Mouse (Mus musculus) gastrocnemius, postnatal 14 days (tissue): ENCODE measurements around the gene Enc1. TPM values are rescaled to one million over a fixed set of nuclear protein-coding genes. Genes with fewer than 3 reads are reported as not detected.

Source experiments
- DNase-seq: peaks from one replicate; pipeline ENCODE4 v3.0.0; 2021; ENCODE audit warnings: mixed read lengths
- intact Hi-C: fragments of 180-260 bp; cut with DNase I; formaldehyde crosslinking; loops from one replicate; pipeline ENCODE4 v1.15.1; 2025; ENCODE audit warnings: low total_unique reads
- long read RNA-seq, 2 experiments: library from polyadenylated mRNA; stranded (forward); transcript quantifications; one replicate each; pipeline ENCODE4 v2.0.0; 2021
- total RNA-seq, 2 experiments: library from RNA; stranded (reverse); gene quantifications; 2 replicates each; pipeline ENCODE4 v1.2.3; 2021

The Enc1 gene
- 1 to 10 TPM; 3.2 to 3.6 TPM for total RNA-seq
- long read RNA-seq, experiment 1, result 0 reads
- long read RNA-seq, experiment 2, result 0 reads

GRCm38 (mm10) chr13:97240965-97241786, at the start of gene Enc1:
TSS of gene Enc1 (plus strand) at chr13:97241105.
- DNase-seq, result peak; percentile 91
- intact Hi-C loops, result loop anchor here (5.0 to 10.0 kb wide), 2 partner anchors 361 to 604 kb away; no protein-coding TSS in a partner anchor

- DNase-seq, result no peak
- intact Hi-C loops, result no loop called here
These were observed 48.3 kb upstream of the Enc1 start for GRCm38 (mm10) chr13:97192649-97193048.

- peak; percentile 78 for DNase-seq
- intact Hi-C loops, result no loop called here
These were observed 47.5 kb upstream of the Enc1 start for GRCm38 (mm10) chr13:97193420-97193819.

- intact Hi-C loops, result no loop called here
- no peak for DNase-seq
These were observed 44.5 kb upstream of the Enc1 start for GRCm38 (mm10) chr13:97196186-97196924.

- intact Hi-C loops, result no loop called here
These were observed 44.0 kb upstream of the Enc1 start for GRCm38 (mm10) chr13:97196925-97197218.

GRCm38 (mm10) chr13:97197932-97198562, 42.9 kb upstream of the Enc1 start, which contains the start of gene Hexb:
TSS of gene Hexb (minus strand) at chr13:97198357.
- intact Hi-C loops, result no loop called here
- peak; percentile 95 for DNase-seq

More at GRCm38 (mm10) chr13:97196925-97197218, 44.0 kb upstream of the Enc1 start:
- no peak for DNase-seq

- intact Hi-C loops, result no loop called here
- DNase-seq, result no peak
These were observed 41.8 kb upstream of the Enc1 start for GRCm38 (mm10) chr13:97199123-97199522.

- intact Hi-C loops, result no loop called here
- no peak for DNase-seq
These were observed 39.8 kb upstream of the Enc1 start for GRCm38 (mm10) chr13:97201076-97201475.

- intact Hi-C loops, result no loop called here
These were observed 39.0 kb upstream of the Enc1 start for GRCm38 (mm10) chr13:97201896-97202295.

GRCm38 (mm10) chr13:97205052-97205701, 35.7 kb upstream of the Enc1 start:
- peak; percentile 80 for DNase-seq
- intact Hi-C loops, result no loop called here

More at GRCm38 (mm10) chr13:97201896-97202295, 39.0 kb upstream of the Enc1 start:
- DNase-seq, result no peak

- DNase-seq, result no peak
- intact Hi-C loops, result no loop called here
These were observed 34.9 kb upstream of the Enc1 start for GRCm38 (mm10) chr13:97206046-97206445.

GRCm38 (mm10) chr13:97207472-97208111, 33.3 kb upstream of the Enc1 start:
- intact Hi-C loops, result no loop called here
- no peak for DNase-seq

GRCm38 (mm10) chr13:97208112-97208478, 32.8 kb upstream of the Enc1 start:
- no peak for DNase-seq
- intact Hi-C loops, result no loop called here

GRCm38 (mm10) chr13:97208500-97209010, 32.4 kb upstream of the Enc1 start:
- intact Hi-C loops, result no loop called here
- DNase-seq, result no peak

- intact Hi-C loops, result no loop called here
- DNase-seq, result no peak
These were observed 26.2 kb upstream of the Enc1 start for GRCm38 (mm10) chr13:97214583-97215268.

- DNase-seq, result no peak
- intact Hi-C loops, result no loop called here
These were observed 25.3 kb upstream of the Enc1 start for GRCm38 (mm10) chr13:97215563-97215962.

GRCm38 (mm10) chr13:97216196-97216595, 24.7 kb upstream of the Enc1 start:
- intact Hi-C loops, result no loop called here
- DNase-seq, result no peak

- no peak for DNase-seq
- intact Hi-C loops, result no loop called here
These were observed 20.9 kb upstream of the Enc1 start for GRCm38 (mm10) chr13:97220022-97220421.

GRCm38 (mm10) chr13:97223856-97224255, 17.0 kb upstream of the Enc1 start:
- no peak for DNase-seq
- intact Hi-C loops, result no loop called here
